Mouse (Mus musculus) forebrain, embryonic 14.5 days (tissue): ENCODE measurements at regions not wholly inside any gene's neighbourhood (a gene's known extent, or its start where the extent isn't known, plus 50 kb on each side); places are given as distances from the start of the nearest gene placed in this dataset.
"Not testable (repeated sequence)": the region's sequence is repeated elsewhere in the genome, so short reads cannot be mapped to it uniquely, and the experiment has no call there.

Experiments
- ATAC-seq: fragments of 200-750 bp; cut with Nextera tagmentation; 2 replicates; pipeline ENCODE4 v1.8.0; 2017; ENCODE audit warnings: mild to moderate bottlenecking, moderate library complexity
- DNase-seq: peaks from one replicate; pipeline ENCODE4 v3.0.0-alpha.2; 2015; ENCODE audit warnings: low spot score
- H3K27ac ChIP-seq: fragments of 300-500 bp; sonication (generic); 2 replicates; pipeline ENCODE4 v1.5.1; 2014; ENCODE audit warnings: low read depth, mild to moderate bottlenecking, control low read depth, low read length, moderate library complexity
- H3K27me3 ChIP-seq: fragments of 300-500 bp; sonication (generic); replicated peaks from 2 replicates; pipeline ENCODE4 v1.6.1; 2014; ENCODE audit warnings: low read length, control low read depth, mixed read lengths; ENCODE audit not compliant: control insufficient read depth, insufficient read depth
- H3K36me3 ChIP-seq: fragments of 300-500 bp; sonication (generic); 2 replicates; pipeline ENCODE4 v1.6.1; 2014; ENCODE audit warnings: low read length, control low read depth; ENCODE audit not compliant: control insufficient read depth, insufficient read depth
- H3K4me1 ChIP-seq: fragments of 300-500 bp; sonication (generic); 2 replicates; pipeline ENCODE4 v1.6.1; 2014; ENCODE audit warnings: antibody characterized with exemption, low read length, control low read depth; ENCODE audit not compliant: control insufficient read depth, insufficient read depth
- H3K4me2 ChIP-seq: fragments of 300-500 bp; sonication (generic); 2 replicates; pipeline ENCODE4 v1.6.1; 2014; ENCODE audit warnings: mild to moderate bottlenecking, control low read depth, low read length
- H3K4me3 ChIP-seq: fragments of 300-500 bp; sonication (generic); 2 replicates; pipeline ENCODE4 v1.5.1; 2014; ENCODE audit warnings: low read depth, low read length, control low read depth
- H3K9ac ChIP-seq: fragments of 300-500 bp; sonication (generic); 2 replicates; pipeline ENCODE4 v1.6.1; 2014; ENCODE audit warnings: mild to moderate bottlenecking, low read length, control low read depth, moderate library complexity
- H3K9me3 ChIP-seq: fragments of 300-500 bp; sonication (generic); replicated peaks from 2 replicates; pipeline ENCODE4 v1.6.1; 2016; ENCODE audit warnings: low read length, control low read depth, mixed read lengths; ENCODE audit not compliant: control insufficient read depth
- WGBS: fragments of 180-500 bp; shearing (Covaris S2); extraction: QIAGEN DNeasy Blood & Tissue Kit; methylation state at CpG from one replicate; pipeline ENCODE4 v1.1.7; 2014; 5-methylcytosine and 5-hydroxymethylcytosine counted together

- not testable (repeated sequence) for H3K9ac ChIP-seq, H3K4me3 ChIP-seq, H3K9me3 ChIP-seq, H3K27me3 ChIP-seq, H3K27ac ChIP-seq, H3K4me2 ChIP-seq, H3K4me1 ChIP-seq, ATAC-seq, H3K36me3 ChIP-seq, DNase-seq
- WGBS: 75% methylated on average over 3 of the region's 4 CpGs
These were observed 167.3 kb upstream of the Gm30302 start for GRCm38 (mm10) chr13:49966072-49966471.

GRCm38 (mm10) chr13:49957993-49958681 is 159.3 kb upstream of the Gm30302 start:
- H3K4me3 ChIP-seq, H3K36me3 ChIP-seq, H3K9me3 ChIP-seq, H3K9ac ChIP-seq, H3K27me3 ChIP-seq, H3K4me1 ChIP-seq, H3K27ac ChIP-seq, H3K4me2 ChIP-seq, ATAC-seq: not testable (repeated sequence)
- WGBS: 25% methylated on average over 5 of the region's 6 CpGs
- DNase-seq: peak; percentile 9

DNA sequence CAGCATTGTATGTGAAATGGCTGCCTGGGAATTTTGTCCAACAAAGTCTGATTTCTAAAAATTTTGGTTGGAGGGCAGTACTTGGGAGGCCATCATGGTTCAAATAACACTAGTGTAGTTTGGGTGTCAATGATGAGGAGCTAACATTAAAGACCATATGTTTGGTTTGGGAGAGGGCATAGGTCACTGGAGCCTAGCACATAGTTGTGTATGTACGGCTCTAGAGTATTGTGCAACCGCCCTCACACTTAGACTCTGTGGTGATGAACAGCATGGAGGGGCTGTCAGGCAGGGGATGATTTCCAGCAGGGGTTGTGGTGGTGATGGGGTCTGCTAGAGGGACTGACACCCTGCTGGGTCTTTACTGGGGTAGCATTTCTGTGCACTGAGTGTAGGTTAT is 117.0 kb upstream of the Gm30302 start:
- H3K9ac ChIP-seq: no peak overlapping the region
- ATAC-seq (no peak), DNase-seq (no peak)
- WGBS: 88% methylated on average over 2 of the region's 2 CpGs
- no peaks in the 10 kb centered on the region for H3K9me3 ChIP-seq
- H3K4me1 ChIP-seq: no peaks in the 10 kb centered on the region
- H3K4me3 ChIP-seq: no peak overlapping the region
- no peaks in the 10 kb centered on the region for H3K36me3 ChIP-seq
- H3K4me2 ChIP-seq: no peak overlapping the region
- no peaks in the 10 kb centered on the region for H3K27me3 ChIP-seq
- no peak overlapping the region for H3K27ac ChIP-seq
